Mouse (Mus musculus): ENCODE data around the gene Mrpl14.
A peak's percentile ranks its signal among the peaks of the same experiment; 100 is the strongest.

Gene Mrpl14

DNA sequence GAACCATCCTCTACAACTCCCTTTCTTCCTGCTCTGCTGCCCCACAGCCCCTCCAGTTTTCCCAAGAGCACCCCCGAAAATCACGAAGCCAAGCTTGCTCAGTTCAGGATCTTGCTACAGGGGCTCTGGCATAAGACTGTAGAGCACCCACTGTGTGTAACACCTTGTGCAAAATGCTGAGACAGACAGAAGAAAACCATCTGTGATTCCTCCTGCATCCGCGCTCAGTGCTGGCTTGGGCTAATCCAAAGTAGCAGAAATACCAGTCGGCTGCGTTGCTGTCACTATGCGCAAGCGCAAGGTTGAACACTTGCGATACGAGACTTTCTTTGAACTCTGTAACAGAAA is 38.4 kb downstream of the Mrpl14 start:
- no peak for DNase-seq (ENCODE audit: low spot score)

DNA sequence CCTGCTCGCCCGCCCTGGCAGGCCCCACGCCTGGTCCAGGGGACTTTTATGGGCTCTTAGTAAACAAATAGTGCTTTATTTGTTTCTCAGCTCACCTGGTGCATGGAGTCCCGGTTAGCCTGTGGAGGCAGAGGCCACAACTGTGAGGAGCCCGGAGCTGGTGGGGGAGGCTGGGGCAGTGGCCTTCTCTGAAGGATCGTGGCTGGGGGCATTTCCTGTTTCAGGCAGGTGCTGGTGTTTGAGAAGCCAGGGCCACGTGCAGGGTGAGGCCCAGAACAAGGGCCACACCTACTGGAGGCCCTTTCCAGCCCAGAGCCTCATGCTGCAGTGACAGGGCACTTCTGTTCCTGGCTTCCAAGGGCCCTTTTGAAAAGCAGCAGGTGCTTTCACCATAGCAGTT is 40.1 kb downstream of the Mrpl14 start:
- no peak for DNase-seq (ENCODE audit: low spot score)

DNA sequence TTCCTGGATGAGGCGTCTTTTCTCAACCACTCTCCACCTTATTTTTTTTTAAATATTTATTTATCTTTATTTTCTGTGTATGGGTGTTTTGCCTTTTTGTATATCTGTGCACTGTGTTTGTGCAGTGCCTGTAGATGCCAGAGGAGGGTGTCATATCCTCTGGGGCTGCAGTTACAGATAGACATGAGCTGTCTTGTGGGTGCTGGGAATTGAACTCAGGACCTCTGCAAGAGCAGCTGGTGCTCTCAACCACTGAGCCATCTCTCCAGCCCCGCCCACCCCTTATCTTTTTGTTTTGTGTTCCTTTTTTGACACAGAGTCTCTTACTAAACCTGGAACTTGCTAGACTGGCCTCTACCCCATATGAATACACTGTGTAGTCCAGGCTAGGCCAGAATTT is 41.4 kb downstream of the Mrpl14 start:
- no peak for DNase-seq (ENCODE audit: low spot score)

DNA sequence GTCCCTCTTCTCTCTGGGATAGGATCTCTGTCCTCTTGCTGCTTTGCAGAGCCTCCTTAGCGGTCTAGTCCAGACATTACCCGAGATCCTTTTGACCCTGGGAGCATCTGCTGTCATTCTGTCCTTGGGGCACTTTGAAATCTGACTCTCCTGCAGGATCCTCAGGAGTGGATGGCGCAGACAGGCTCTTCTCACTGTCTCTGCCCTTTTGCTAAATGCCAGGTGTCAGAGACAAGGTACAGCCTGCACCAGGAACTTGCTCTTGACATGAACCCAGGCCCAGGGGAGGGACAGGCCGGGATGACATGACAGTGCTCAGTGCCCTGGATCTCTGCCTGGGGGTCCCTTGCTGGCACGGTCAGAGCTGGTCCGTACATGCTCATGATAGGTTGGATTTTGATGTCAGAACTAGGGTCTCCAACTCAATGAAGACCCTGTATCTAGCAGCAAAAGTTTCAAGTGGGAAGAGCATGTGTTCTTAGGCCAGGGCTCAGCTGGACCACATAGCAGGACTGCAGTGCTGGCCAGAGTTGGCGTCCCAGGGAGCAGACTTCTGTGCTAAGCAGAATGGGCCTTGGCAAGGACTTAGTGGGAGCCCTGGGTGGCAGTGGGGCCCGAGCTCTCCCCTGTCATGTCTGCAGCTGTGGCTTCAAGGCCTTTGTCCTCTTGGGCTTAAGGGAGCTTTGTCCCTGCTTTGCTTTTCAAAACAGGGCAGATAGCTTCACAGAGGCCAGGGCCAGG is 42.0 kb downstream of the Mrpl14 start:
- DNase-seq (ENCODE audit: low spot score), result no peak

DNA sequence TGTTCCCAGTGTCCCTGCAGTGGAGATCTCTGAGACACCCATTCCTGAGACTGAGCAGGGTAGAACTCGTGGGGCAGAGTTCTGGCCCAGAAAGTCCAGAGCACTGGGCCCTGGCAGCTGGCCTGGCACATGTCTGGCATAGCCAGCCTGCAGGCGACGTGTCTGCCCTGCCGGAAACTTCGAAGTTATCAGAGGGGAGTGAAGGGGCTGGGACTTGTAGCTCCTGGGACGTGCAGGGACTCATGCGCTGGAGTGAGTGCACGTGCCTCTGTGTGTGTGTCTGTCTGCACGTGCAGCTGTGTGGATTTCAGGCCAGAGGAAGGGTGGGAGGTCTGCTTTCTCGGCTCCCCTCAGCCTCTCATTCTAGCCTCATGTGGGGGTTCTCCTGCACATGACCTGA is 43.3 kb downstream of the Mrpl14 start:
- no peak for DNase-seq (ENCODE audit: low spot score)

DNA sequence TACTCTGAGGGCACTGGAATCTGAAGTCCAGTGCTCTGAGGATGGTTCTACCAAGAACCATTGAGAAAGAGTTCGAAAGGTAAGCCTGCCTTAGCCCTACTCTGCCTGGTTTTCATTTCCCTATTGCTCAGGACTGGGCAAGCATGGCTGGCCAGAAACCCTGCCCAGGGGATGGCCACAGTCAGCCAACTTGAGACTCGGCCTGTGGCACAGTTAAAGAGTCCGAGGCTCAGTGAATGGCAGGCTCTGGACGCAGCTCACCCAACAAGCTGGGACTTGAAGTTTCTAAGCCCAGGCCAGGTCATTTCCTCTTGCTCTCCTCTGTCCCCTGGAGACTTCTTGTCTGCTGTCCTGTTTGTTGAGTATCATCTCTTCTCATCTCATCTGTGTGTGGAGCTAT is 44.6 kb downstream of the Mrpl14 start:
- no peak for DNase-seq (ENCODE audit: low spot score)

DNA sequence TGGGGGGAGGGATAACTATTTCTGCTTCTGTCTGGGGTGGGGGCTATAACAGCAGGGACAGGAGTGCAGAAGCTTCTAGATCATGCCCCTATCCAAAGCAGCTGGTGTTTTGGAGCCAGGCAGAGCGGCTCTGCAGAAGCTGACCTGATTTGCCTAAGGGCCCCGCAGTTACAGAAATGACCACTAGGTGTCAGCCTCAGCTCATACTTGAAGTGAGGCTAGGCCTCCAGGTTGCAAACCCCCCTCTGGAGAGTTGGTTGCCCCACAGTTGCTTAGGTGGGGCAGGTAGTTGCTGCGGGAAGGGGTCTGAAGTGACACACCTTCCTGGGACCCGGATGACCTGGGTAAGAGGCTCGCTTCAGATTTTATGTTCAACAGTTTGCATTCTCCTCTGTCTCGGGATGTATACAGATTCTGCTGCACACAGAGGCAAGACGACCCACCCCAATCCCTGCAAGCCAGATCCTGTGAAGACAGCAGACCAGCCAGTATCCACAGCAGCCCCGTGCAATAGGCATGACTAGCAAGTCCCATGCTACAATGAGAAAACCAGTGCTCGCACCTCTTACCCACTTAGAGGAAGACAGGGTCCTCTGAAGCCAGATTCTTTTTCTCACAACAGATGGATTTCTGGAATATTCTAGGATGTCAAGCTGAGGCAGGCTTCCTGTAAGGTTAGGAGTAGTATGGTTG is 45.2 kb downstream of the Mrpl14 start:
- DNase-seq (ENCODE audit: low spot score), result peak; percentile 93

DNA sequence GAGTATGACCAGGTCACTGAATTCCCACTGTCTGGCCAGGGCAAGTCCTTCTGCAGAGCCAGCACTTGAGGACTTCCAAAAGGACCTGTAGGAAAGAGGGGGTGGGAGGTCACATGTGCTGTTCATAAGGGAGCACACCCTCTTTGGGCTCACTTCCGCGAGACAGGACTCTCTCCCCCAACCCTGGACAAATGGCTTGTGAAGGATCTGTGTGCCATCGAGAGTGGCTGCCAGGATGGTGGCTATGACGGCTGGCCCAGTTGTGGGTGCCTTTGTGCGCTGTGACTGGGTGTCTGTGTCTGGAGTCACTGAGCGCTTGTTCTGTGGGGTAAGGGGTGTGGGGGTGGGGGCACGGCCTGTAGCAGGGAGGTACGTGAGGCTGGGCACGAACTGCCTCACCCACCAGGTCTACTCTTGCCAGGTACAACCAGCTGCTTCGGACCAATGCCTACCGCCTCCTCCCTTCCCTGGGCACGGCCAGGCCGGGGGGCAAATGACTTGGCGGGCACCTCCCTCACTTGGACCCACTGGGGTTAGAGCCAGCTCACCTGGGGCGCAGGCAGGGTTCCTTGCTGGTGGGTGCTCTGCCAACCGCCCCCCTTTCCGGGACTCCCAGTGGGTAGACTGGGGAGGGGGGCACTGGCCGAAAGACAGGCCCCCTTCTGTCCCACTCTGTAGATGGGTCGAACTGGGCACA is 47.1 kb downstream of the Mrpl14 start:
- DNase-seq (ENCODE audit: low spot score), result no peak

DNA sequence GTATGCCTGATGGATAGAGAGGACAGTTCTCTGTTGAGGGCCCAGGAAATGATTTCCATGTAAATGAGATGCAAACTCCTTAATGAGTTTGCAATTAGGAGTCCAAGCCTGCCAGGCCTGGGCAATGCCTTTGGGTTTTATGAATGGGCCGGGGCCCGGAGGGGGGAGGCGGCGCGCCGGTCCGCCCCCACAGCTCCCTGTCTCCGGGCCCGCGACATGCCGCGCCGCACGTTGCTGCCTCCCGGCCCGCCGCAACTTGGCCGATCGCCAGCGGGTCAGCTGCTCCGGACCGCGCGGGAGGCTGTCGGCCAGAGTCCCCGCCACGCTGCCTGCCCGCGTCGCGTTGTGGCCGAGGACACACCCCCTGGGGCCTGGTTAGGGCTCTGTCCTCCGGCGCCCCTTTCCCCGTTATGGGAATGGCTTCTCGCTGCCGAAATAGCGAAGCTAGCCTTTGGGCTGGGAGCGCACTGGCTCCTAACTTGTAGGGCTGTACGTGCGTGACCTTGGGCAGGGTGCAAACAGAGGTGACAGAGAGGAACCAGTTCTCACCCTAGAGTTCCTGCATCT is 47.7 kb downstream of the Mrpl14 start, which contains the start of gene 1600014C23Rik:
TSS of gene 1600014C23Rik (minus strand) at position 110 of the 567 bp plus-strand sequence.
- peak; percentile 63 for DNase-seq (ENCODE audit: low spot score)

DNA sequence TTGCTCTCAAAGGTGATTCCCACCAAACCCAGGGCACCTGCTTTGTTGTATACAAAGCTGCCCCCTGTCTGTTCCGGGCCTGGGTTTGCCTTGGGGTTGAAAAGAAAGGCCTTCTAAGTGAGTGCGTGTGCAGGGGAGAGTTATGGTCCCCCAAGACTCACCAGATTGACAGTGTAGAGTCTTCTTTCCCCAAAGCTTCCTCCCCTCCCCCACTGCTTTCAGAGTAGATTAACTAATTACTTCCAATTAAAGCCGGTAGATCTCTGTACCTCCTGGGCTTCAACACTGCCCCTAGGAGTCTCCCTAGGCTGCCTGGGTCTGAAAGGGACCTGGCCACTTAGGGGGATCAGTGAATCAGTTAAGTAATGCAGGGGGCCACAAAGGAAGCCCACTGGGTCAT is 48.2 kb downstream of the Mrpl14 start:
- DNase-seq (ENCODE audit: low spot score), result no peak

DNA sequence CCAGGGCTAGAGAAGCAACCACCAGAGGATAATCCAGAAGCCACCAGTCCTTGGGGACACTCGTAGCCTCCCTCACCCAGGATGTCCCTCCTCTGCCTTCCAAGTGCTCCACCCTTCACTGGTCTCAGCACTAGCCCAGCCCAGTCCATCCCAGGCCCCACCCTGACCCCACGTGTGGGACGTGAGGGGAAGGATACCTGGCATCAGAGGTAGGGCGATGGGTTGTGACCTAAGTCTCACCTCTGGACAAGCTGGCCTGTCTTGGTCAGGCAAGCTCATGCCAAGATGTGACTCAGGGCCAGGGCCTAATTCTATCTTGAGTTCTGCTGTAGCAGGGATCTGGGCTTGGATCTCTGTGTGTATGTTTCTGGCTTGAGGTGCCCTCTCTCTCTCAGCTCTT is 48.8 kb downstream of the Mrpl14 start:
- DNase-seq (ENCODE audit: low spot score), result no peak

DNA sequence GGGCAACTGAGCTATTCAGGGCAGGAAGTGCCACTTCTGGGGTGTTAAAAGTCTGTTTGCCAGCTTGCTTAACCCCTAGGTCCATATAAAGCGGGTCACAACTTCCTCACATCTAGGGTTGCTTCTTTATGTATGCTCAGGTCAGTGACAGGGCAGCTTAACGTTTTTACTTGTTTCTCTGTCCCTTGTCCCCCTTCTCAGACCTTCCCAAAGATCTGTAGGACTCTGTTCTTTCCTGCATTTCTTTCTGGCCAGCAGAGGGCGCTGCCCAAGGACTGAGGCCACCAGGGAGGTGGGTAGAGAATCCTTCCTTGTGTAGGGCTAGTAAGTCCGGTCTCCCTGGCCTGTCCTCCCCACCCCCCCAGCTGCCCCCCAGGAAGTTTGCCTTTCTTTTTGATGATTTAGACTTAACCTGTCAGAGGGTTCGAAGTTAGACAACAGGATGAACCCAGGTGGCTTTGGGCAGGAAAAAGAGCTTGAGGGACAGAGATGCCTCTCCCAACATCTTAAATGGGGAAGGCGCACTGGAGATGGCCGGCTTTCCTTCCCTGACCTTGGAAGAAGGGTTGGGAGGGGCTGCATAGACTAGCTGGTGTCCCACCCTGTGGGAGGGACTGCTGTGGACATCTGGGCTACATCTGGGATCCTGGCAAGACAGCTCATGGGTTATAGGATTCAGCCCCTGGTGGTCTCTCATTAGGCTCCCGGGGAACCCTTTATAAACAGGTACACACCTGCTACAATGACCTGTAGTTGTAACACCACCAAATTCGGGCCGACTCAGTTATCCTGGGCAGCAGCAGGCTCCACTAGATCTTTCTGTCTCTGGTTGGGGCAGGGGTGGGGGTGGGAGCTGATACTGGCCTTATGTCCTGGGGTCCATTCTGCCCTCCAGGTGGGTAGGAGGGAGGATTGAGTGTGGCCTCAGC is 49.5 kb downstream of the Mrpl14 start:
- peak; percentile 88 for DNase-seq (ENCODE audit: low spot score)

DNA sequence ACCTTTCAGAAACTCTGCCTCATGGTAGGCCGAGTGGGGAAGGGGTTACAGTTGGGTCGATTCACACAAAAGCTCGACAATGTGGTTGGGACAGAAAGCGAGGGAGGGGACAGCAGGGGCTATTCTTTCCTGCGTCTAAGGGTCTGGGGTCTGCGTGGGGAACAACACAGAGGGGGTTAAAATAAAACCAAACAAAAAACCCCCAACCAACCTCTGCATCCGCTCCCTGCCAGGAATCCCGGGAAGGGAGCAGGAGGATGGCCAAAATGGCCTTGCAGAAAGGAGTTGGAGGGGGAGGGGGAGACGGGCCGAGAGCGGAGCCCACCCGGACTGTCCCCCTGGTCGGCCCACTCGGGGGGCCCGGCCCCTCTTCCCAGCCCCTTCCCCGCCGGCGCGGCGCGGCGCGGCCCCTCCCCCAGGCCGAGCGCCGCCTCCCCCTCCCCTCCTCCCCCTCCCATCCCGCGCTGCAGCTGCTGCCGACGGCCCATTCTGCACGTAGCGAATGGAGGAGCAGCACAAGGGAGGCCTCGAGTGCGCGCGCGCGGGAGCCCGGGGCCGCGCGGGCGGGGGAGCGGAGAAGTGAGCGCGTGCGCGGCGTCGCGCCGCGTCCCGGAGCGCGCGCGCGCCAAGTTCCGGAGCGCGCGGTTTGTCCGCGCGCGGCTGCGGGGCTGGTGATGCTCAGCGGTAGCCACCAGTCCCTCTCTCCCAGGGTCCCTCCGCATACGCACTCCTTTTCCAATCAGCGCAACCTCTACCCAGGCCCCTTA is 50.4 kb downstream of the Mrpl14 start:
- DNase-seq (ENCODE audit: low spot score), result peak; percentile 91

DNA sequence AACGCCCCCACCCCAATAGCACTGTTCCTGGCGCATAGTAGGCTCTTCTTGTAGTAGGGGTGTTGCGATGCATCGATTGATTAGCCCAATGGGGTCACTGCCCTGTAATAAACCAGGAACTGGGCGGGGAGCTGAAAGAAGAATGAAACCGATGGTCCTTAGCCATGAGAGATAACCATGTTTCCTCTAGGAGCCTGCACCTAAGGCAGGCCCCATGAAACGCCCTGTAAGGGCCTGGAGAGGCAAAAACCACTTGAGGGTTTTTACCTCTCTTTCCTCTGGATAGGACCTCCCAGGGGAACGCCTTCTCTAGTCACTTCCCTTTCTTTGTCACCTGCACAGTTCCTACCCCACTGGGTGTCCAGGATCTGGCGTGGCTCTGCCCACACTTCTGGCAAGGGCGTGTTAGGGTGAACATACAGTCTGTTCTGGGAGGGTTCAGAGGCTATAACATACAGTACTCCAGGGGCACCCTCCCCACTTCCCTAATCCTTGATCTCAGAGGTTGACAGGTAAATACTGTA is 51.0 kb downstream of the Mrpl14 start:
- no peak for DNase-seq (ENCODE audit: low spot score)

DNA sequence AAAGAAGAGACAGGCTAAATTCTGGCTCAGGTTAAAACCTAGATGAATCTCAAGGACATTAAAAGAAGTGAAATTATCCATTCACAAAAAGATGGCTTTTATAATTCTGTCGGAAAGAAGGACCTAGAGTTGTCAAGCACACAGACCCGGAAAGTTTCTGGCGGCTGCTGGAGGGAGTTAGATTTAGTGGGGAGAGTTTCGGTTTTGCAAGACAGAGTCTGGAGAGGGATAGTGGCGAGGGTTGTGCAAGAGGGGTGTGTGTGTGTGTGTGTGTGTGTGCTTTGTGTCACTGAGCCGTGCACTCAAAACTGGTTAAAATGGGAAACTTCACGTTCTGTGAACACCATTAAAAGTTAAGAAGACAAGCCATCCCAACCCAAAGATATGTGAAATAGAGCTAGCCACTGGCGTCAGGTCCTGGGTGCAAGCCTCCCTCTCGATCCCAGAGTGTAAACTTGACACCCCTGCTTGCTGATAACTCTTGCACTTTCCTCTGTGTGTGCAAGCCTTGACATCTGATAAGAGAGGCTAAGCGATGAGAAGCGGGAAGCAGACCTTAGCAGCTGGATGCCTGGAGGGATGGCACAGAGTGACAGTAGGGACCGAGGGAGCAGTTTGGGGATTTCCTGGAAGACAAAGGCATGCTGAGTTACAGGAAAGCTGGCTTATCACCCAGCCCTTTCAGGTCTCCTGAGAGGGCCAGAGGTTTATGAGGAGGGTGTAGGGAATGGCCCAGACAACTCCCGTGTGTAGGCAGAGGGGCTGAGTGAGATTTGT is 56.4 kb downstream of the Mrpl14 start:
- DNase-seq (ENCODE audit: low spot score), result no peak

DNA sequence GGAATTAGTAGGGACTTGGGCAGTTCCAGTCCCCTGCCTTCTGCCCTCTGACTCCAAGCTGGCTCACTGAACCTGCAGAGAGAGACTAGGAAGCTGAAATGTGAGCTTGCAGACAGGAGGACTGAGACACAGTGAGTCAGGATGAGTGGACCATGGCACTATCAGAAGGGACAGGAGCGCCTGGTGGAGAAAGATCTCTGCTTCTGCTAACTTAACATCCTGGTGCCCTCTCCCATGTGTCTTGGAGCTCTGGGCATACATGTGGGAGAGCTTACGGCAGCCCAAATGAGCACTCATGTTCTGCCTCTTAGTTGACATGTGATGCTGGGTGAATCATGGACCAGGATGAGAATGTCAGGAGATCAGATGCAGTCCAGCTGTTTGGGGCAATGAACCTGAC is 59.5 kb downstream of the Mrpl14 start:
- no peak for DNase-seq (ENCODE audit: low spot score)

DNA sequence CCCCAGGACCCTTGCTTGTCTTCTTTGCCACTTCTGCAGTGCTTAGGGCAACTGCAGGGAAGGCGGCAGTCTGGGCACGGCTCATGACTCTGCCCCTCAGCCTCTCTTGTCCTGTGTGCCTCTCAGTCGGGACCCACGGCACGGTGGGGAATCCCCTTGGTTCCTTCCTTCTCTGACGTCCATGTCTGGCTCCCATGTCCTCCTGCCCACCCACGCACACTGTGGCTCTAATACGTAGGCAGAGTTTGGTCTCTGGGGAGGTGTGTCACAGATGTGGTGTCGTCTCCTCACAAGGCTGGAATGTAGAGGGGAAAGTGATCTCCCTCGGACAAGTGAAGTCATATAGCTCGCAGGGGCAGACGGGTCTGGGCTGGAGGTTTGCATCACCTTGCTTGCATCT is 60.6 kb downstream of the Mrpl14 start:
- no peak for DNase-seq (ENCODE audit: low spot score)

DNA sequence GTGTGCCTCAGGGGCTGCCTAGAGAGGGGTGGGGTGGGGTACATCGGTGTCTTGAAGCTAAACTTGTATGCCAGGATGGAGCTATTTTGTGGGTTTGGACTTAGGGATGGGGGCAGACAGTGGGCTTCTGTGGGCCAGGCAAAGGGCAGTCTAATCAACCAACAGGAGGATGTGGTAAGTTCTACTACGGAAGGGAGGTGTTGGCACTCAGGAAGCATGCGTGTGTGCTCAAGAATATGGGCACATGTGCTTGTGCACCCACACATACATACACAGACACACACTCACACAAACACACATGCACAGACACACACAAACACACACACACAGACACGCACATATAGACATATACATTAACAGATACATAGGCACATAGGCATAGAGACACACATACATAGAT is 61.2 kb downstream of the Mrpl14 start:
- no peak for DNase-seq (ENCODE audit: low spot score)

Data from layer of hippocampus, adult 11-12 months (tissue).